Mouse (Mus musculus): Measurements from ENCODE around the gene Zmym6. TPM values are rescaled to one million over a fixed set of nuclear protein-coding genes. Genes with fewer than 3 reads are reported as not detected.

Zmym6 gene
- total RNA-seq, 4 experiments from 2014 or later = 36.7 to 50.5 (median 39.0) TPM

- DNase-seq (ENCODE audit: low spot score in 2 of 2) = no peak
Observed at GRCm38 (mm10) chr4:127124331-127124730, 47.1 kb downstream of the Zmym6 start.

- peak; percentile 11 to 21 for DNase-seq (ENCODE audit: low spot score in 2 of 2)
Observed at GRCm38 (mm10) chr4:127125834-127126463, 48.8 kb downstream of the Zmym6 start.

GRCm38 (mm10) chr4:127134687-127135086, 57.5 kb downstream of the Zmym6 start:
- DNase-seq (ENCODE audit: low spot score in 2 of 2) = no peak

- no peak for DNase-seq (ENCODE audit: low spot score in 2 of 2)
Observed at GRCm38 (mm10) chr4:127137591-127137990, 60.4 kb downstream of the Zmym6 start.

GRCm38 (mm10) chr4:127138486-127138885, 61.3 kb downstream of the Zmym6 start:
- no peak for DNase-seq (ENCODE audit: low spot score in 2 of 2)

- DNase-seq (ENCODE audit: low spot score in 2 of 2) = no peak
Observed at GRCm38 (mm10) chr4:127150031-127150430, 72.8 kb downstream of the Zmym6 start.

GRCm38 (mm10) chr4:127153345-127153744, 76.2 kb downstream of the Zmym6 start:
- DNase-seq (ENCODE audit: low spot score in 2 of 2) = no peak

GRCm38 (mm10) chr4:127155757-127156156, 78.6 kb downstream of the Zmym6 start:
- no peak for DNase-seq (ENCODE audit: low spot score in 2 of 2)

GRCm38 (mm10) chr4:127157746-127158145, 80.6 kb downstream of the Zmym6 start:
- DNase-seq (ENCODE audit: low spot score in 2 of 2) = no peak

GRCm38 (mm10) chr4:127163926-127164325, 86.7 kb downstream of the Zmym6 start:
- DNase-seq (ENCODE audit: low spot score in 2 of 2) = no peak

- DNase-seq (ENCODE audit: low spot score in 2 of 2) = no peak
Observed at GRCm38 (mm10) chr4:127167096-127167495, 89.9 kb downstream of the Zmym6 start.

- DNase-seq (ENCODE audit: low spot score in 2 of 2) = no peak
Observed at GRCm38 (mm10) chr4:127167731-127168130, 90.5 kb downstream of the Zmym6 start.

GRCm38 (mm10) chr4:127168211-127168913, 91.2 kb downstream of the Zmym6 start:
- peak in 1 of 2 experiments; percentile 54 for DNase-seq (ENCODE audit: low spot score in 2 of 2)

- DNase-seq (ENCODE audit: low spot score in 2 of 2) = no peak
Observed at GRCm38 (mm10) chr4:127168914-127169345, 91.7 kb downstream of the Zmym6 start, which contains the start of gene Dlgap3. Dlgap3 (plus strand) TSS chr4:127169204.

GRCm38 (mm10) chr4:127169346-127170221, 92.4 kb downstream of the Zmym6 start:
- DNase-seq (ENCODE audit: low spot score in 2 of 2) = peak in 1 of 2 experiments; percentile 39

- peak in 1 of 2 experiments; percentile 51 for DNase-seq (ENCODE audit: low spot score in 2 of 2)
Observed at GRCm38 (mm10) chr4:127170866-127171265, 93.7 kb downstream of the Zmym6 start.

- DNase-seq (ENCODE audit: low spot score in 2 of 2) = no peak
Observed at GRCm38 (mm10) chr4:127171341-127171905, 94.2 kb downstream of the Zmym6 start.

- no peak for DNase-seq (ENCODE audit: low spot score in 2 of 2)
Observed at GRCm38 (mm10) chr4:127172119-127172518, 94.9 kb downstream of the Zmym6 start.

GRCm38 (mm10) chr4:127172614-127173013, 95.4 kb downstream of the Zmym6 start:
- DNase-seq (ENCODE audit: low spot score in 2 of 2) = no peak

GRCm38 (mm10) chr4:127173461-127173860, 96.3 kb downstream of the Zmym6 start:
- DNase-seq (ENCODE audit: low spot score in 2 of 2) = no peak
